Mouse (Mus musculus) hindbrain, embryonic 16.5 days (tissue): ENCODE data around the gene Stn1. TPM values are rescaled to one million over a fixed set of nuclear protein-coding genes. Genes with fewer than 3 reads are reported as not detected.

ENCODE experiments used
- ATAC-seq: fragments of 200-750 bp; cut with Nextera tagmentation; 2 replicates; pipeline ENCODE4 v1.8.0; 2017; ENCODE audit warnings: moderate TSS enrichment, moderate library complexity
- H3K27ac ChIP-seq: fragments of 300-500 bp; sonication (generic); 2 replicates; pipeline ENCODE4 v1.5.1; 2014; ENCODE audit warnings: low read depth, mild to moderate bottlenecking, control low read depth, low read length, moderate library complexity
- H3K27me3 ChIP-seq: fragments of 300-500 bp; sonication (generic); replicated peaks from 2 replicates; pipeline ENCODE4 v1.6.1; 2014; ENCODE audit warnings: low read length; ENCODE audit not compliant: control insufficient read depth, insufficient read depth
- H3K36me3 ChIP-seq: fragments of 300-500 bp; sonication (generic); 2 replicates; pipeline ENCODE4 v1.6.1; 2014; ENCODE audit warnings: mild to moderate bottlenecking, low read length, moderate library complexity, mixed read lengths; ENCODE audit not compliant: control insufficient read depth, insufficient read depth
- H3K4me1 ChIP-seq: fragments of 300-500 bp; sonication (generic); 2 replicates; pipeline ENCODE4 v1.6.1; 2014; ENCODE audit warnings: low read depth, low read length; ENCODE audit not compliant: control insufficient read depth, insufficient read depth
- H3K4me2 ChIP-seq: fragments of 300-500 bp; sonication (generic); 2 replicates; pipeline ENCODE4 v1.6.1; 2014; ENCODE audit warnings: mild to moderate bottlenecking, low read length, control low read depth, moderate library complexity
- H3K4me3 ChIP-seq: fragments of 300-500 bp; sonication (generic); 2 replicates; pipeline ENCODE4 v1.5.1; 2014; ENCODE audit warnings: mild to moderate bottlenecking, low read length, control low read depth, moderate library complexity
- H3K9ac ChIP-seq: fragments of 300-500 bp; sonication (generic); 2 replicates; pipeline ENCODE4 v1.6.1; 2014; ENCODE audit warnings: low read depth, mild to moderate bottlenecking, control low read depth, low read length, moderate library complexity
- H3K9me3 ChIP-seq: fragments of 300-500 bp; sonication (generic); 2 replicates; pipeline ENCODE4 v1.6.1; 2014; ENCODE audit warnings: mild to moderate bottlenecking, low read length, moderate library complexity; ENCODE audit not compliant: control insufficient read depth
- WGBS: fragments of 180-500 bp; shearing (Covaris S2); extraction: QIAGEN DNeasy Blood & Tissue Kit; methylation state at CpG from one replicate; pipeline ENCODE4 v1.1.7; 2014; 5-methylcytosine and 5-hydroxymethylcytosine counted together
- polyA plus RNA-seq: library from polyadenylated mRNA; unstranded; fragments of >200 nt; fragmentation: Nextera tagmentation; extraction: Ambion mirVana; gene quantifications from 2 replicates; pipeline ENCODE4 v1.2.1, GENCODE M21; 2015

Gene Stn1
- polyA plus RNA-seq, 1 experiment from 2014 or later, result 28.2 TPM

DNA sequence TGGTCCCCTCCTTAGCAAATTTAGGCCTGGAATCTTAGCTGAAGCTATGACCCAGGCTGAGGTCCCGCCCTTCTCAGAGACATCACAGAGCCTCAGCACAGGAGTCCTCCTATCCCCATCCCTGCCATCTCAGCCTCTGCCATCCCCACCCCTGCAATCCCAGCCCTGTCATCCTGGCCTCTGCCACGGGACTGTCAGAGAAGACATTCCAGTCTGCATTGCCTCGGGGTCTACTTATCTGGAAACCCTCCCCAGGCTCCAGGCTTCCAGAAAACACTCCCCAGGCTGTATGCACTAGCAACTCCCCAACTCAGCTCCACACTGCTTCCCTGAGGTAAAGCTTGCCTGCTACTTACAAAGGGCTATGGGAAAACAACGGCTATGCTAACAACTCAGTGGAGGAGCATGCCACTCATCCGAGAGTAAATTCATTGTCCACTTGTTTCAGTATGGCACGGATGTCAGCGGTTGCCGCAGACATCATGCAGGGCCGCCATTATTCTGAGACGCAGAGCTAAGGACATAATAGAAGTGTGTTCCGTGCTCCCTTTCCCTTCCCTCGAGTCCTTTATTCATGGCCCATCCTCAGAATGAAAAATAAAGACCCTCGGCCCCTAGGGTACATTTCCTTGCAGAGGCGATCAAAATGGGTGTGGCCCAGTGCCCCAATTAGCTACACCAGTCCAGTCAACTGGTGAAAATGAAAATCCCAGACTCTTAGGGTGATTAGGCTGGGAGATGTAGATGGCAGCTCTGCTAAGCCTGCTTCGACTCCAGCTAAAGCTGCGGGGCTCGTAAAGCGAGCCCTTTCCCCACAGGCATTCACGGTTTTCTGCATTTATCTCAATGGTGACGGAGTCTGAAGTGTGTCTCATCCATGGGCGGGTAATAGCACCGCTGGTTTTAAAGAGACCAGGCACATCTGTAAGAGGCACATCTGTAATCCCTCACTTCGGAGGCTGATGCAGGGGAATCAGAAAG is 44.0 kb downstream of the Stn1 start:
- Histone ChIP-seq H3K9me3 (0 out of 2 replicates have a peak, but pooled peaks cover 2% of the 10 kb centered on the region), H3K4me1 (peaks cover 16% of the 10 kb centered on the region), H3K27ac (peak overlapping the region; percentile 45), H3K9ac (peak overlapping the region; percentile 33; the same call in 1 of the 2 replicates), H3K4me3 (no peak overlapping the region), H3K27me3 (no peaks in the 10 kb centered on the region), H3K36me3 (no peaks in the 10 kb centered on the region), H3K4me2 (peak overlapping the region; percentile 16)
- 14% methylated on average over 23 of the region's 23 CpGs for WGBS
- peak; percentile 65 for ATAC-seq

DNA sequence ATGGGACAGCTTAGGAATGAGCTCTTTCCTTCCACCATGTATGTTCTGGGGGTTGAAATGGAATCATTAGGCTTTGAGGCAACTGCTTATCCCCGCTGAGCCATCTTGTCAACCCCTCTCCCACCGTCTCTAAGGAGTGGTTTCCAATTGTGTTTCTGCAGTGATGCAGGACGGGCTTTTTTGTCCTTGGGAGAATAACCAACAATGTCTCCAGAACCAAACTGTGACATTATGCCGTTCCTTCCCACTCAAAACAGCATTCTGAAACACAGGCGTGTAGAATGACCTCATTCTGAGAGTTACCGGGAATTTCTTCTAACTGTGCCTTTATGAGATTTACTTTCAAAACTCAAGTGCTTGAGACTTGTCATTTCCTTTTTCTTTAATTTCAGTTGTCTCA is 44.9 kb downstream of the Stn1 start:
- Histone ChIP-seq H3K27me3 (no peaks in the 10 kb centered on the region), H3K4me3 (no peak overlapping the region), H3K4me2 (no peak overlapping the region), H3K36me3 (no peaks in the 10 kb centered on the region), H3K9me3 (0 out of 2 replicates have a peak, but pooled peaks cover 2% of the 10 kb centered on the region), H3K4me1 (peaks cover 16% of the 10 kb centered on the region), H3K9ac (no peak overlapping the region), H3K27ac (no peak overlapping the region)
- ATAC-seq, result 0 out of 2 replicates have a peak, but pooled peaks have one; percentile 15
- 30% methylated on average over 6 of the region's 6 CpGs for WGBS

DNA sequence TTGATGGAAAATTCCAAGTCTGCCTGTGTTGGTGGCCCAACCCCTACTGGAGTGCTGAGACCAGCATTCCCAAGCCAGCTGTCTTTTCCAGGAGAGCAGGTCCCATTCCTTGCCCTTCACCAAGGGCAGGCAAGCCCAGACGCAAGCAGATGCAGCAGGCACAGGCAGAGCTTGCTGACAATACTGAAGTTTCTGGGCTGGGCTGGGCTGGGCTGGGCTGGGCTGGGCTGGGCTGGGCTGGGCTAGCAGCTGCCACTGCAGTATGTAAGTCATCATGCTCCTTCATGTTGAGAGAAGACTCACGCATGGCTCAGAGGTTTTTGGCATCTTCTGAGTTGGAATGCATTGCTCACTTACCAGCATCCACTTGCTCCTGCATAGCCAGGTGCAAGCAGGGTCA is 45.5 kb downstream of the Stn1 start:
- no peak for ATAC-seq

DNA sequence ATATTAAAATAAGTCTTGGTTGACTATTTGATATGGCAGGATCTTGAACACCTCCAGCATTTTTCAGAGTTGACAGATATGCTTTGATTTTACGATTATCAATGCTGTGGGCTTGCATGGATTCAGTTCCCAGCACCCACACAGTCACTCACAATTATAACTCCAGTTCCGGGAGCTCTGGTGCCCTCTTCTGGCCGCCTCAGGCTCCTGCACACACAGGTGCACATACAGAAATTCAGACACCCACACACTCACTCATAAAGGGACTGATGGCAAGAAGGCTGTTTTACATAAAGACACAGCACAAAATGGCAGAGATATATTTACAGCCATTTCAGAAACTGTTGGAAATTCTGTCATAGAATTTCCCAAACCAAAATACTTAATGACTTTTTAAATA is 48.1 kb downstream of the Stn1 start:
- 86% methylated on average over 3 of the region's 3 CpGs for WGBS
- Histone ChIP-seq H3K9ac (no peak overlapping the region), H3K36me3 (no peaks in the 10 kb centered on the region), H3K4me1 (peaks cover 24% of the 10 kb centered on the region), H3K4me2 (no peak overlapping the region), H3K27me3 (no peaks in the 10 kb centered on the region), H3K27ac (no peak overlapping the region), H3K4me3 (no peak overlapping the region), H3K9me3 (0 out of 2 replicates have a peak, but pooled peaks cover 2% of the 10 kb centered on the region)
- ATAC-seq, result no peak

More for the DNA sequence above, 45.5 kb downstream of the Stn1 start:
- H3K36me3 ChIP-seq, result no peaks in the 10 kb centered on the region
- no peak overlapping the region for H3K9ac ChIP-seq
- no peak overlapping the region for H3K4me3 ChIP-seq
- H3K9me3 ChIP-seq, result 0 out of 2 replicates have a peak, but pooled peaks cover 2% of the 10 kb centered on the region
- WGBS, result 54% methylated on average over 2 of the region's 2 CpGs
- H3K27me3 ChIP-seq, result no peaks in the 10 kb centered on the region
- peaks cover 16% of the 10 kb centered on the region for H3K4me1 ChIP-seq
- no peak overlapping the region for H3K27ac ChIP-seq
- H3K4me2 ChIP-seq, result no peak overlapping the region

DNA sequence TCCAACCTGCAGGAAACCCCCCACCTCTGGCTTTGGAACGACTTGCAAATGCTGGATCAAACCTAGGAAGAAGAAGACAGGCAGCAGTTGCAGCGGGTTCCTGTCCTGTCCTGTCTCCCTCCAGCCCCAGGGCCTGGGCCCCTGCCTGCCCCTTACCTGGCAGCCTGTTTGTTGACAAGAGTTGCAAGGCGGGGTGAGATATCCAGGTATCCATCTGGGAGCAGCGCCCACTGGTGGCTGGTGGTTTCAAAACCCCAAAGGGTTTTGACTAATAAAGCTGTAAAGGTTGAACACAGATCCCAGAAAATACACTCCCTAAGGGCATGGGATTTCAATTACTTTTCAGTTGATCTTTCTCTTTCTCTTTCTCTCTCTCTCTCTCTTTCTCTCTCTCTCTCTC is 49.1 kb downstream of the Stn1 start:
- Histone ChIP-seq H3K36me3 (no peaks in the 10 kb centered on the region), H3K4me3 (no peak overlapping the region), H3K9me3 (0 out of 2 replicates have a peak, but pooled peaks cover 2% of the 10 kb centered on the region), H3K4me2 (no peak overlapping the region), H3K4me1 (peaks cover 18% of the 10 kb centered on the region), H3K27ac (no peak overlapping the region), H3K27me3 (no peaks in the 10 kb centered on the region), H3K9ac (no peak overlapping the region)
- ATAC-seq, result no peak
- WGBS, result 45% methylated on average over 4 of the region's 4 CpGs

DNA sequence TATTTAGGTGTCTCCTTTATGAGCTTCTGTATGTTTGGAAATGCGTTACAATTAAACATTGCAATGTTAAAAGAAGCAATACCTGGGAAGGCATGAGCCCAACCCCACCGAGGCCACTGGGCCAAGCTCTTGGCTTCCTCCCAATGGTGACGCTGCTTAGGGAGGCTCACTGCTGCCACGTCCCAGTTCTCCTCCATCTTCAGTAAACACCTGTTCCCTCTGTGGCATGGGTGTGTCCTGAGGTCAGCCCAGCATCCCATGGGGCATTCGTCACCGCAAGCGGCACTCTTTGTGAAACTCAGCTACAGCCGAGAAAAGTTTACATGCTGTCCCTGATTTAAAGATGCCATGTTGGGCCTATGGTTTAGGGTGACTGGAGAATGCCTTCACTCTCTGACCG is 49.7 kb downstream of the Stn1 start:
- no peak overlapping the region for H3K4me2 ChIP-seq
- H3K36me3 ChIP-seq, result no peaks in the 10 kb centered on the region
- H3K4me1 ChIP-seq, result peaks cover 12% of the 10 kb centered on the region
- H3K27ac ChIP-seq, result no peak overlapping the region
- H3K9me3 ChIP-seq, result 0 out of 2 replicates have a peak, but pooled peaks cover 2% of the 10 kb centered on the region
- no peaks in the 10 kb centered on the region for H3K27me3 ChIP-seq
- H3K4me3 ChIP-seq, result no peak overlapping the region
- no peak overlapping the region for H3K9ac ChIP-seq
- ATAC-seq, result no peak
- WGBS, result 89% methylated on average over 9 of the region's 9 CpGs

DNA sequence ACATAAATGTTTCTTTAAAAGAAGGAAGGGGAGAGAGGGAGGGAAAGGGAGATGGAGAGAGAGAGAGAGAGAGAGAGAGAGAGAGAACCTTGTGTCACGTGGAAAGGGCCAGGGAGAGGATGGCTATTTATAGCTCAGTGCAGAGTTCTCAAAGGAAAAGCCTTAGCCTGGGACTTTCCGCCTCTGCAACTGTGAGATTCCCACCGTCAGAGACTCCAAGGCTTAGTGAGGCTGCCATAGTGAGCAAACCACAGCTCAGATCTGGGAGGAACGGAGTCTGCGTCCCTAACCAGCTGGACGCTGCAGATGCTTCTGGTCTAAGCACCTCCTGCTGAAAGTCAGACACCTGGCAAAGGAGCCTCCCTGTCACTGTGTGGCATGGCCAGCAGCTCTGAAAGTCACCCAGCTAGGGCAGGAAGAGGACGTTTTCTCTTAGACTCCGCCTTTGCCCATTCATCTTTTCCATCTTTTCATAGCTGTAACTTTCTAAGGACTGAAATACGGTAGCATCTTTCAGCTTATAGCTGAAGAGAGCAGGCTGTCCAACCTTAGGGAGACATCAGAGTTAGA is 51.2 kb downstream of the Stn1 start:
- Histone ChIP-seq H3K9me3 (peaks cover 5% of the 10 kb centered on the region; the same call in 1 of the 2 replicates), H3K4me1 (peaks cover 11% of the 10 kb centered on the region), H3K36me3 (no peaks in the 10 kb centered on the region), H3K27ac (peak overlapping the region; percentile 61; the same call in 1 of the 2 replicates), H3K4me2 (peak overlapping the region; percentile 10; the same call in 1 of the 2 replicates), H3K9ac (peak overlapping the region; percentile 11), H3K27me3 (no peaks in the 10 kb centered on the region), H3K4me3 (no peak overlapping the region)
- WGBS, result 43% methylated on average over 9 of the region's 9 CpGs
- peak; percentile 65; the same call in 1 of the 2 replicates for ATAC-seq

DNA sequence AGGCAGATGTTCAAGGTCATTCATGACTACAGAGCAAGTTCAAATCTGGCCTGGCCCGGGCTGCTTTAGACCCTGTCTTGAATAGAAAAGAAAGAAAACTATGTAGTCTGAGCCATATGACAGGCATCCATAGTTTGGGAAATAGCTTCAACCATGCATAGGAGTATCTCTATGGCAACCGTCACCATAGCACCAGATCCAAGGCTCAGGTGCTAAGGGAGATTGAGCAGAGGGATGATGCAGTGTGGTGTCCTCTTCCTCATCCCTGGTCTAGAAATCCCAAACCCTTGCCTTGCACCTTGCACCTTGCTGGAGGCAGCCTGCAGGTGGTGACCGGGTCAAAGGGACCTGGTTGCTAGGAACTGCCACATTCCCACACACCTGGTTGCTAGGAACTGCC is 53.2 kb downstream of the Stn1 start:
- H3K4me2 ChIP-seq, result no peak overlapping the region
- 72% methylated on average over 3 of the region's 3 CpGs for WGBS
- H3K27me3 ChIP-seq, result no peaks in the 10 kb centered on the region
- peak; percentile 73 for ATAC-seq
- H3K27ac ChIP-seq, result no peak overlapping the region
- peaks cover 4% of the 10 kb centered on the region; the same call in 1 of the 2 replicates for H3K9me3 ChIP-seq
- H3K4me1 ChIP-seq, result peaks cover 11% of the 10 kb centered on the region
- H3K36me3 ChIP-seq, result no peaks in the 10 kb centered on the region
- H3K9ac ChIP-seq, result no peak overlapping the region
- no peak overlapping the region for H3K4me3 ChIP-seq

DNA sequence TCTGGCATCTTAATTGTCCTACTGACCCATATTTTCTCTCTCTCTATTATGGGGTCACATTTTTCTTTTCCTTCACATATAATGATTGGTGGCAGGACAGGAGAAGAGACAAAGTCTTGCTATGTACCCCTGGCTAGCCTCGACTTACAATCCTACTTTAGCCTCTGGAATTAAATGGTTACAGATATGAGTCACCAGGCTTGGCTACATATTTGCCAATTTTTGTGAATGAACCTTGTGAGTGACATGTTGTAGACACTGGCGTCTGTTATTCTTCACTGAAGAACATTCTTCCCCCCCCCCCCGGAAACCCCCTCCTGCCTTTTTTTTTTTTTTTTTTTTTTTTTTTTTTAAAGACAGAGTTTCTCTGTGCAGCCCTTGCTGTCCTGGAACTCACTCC is 54.0 kb downstream of the Stn1 start:
- H3K9me3 ChIP-seq, result peaks cover 4% of the 10 kb centered on the region; the same call in 1 of the 2 replicates
- no peak overlapping the region for H3K27ac ChIP-seq
- no peak overlapping the region for H3K4me3 ChIP-seq
- H3K9ac ChIP-seq, result no peak overlapping the region
- WGBS, result 75% methylated on average over 3 of the region's 3 CpGs
- H3K4me1 ChIP-seq, result peaks cover 11% of the 10 kb centered on the region
- no peaks in the 10 kb centered on the region for H3K27me3 ChIP-seq
- no peak for ATAC-seq
- no peak overlapping the region for H3K4me2 ChIP-seq
- H3K36me3 ChIP-seq, result no peaks in the 10 kb centered on the region
